Mouse (Mus musculus) gastrocnemius, postnatal 25 days (tissue): ENCODE data around the gene Mdh1. TPM values are rescaled to one million over a fixed set of nuclear protein-coding genes. Genes with fewer than 3 reads are reported as not detected.
"Not testable (repeated sequence)": the region's sequence is repeated elsewhere in the genome, so short reads cannot be mapped to it uniquely, and the experiment has no call there.

ENCODE experiments used
- DNase-seq: peaks from one replicate; pipeline ENCODE4 v3.0.0; 2022
- microRNA-seq, 2 experiments: library from miRNA; unstranded; fragments of <30 nt; microRNA quantifications; one replicate each; pipeline ENCODE4 v1.2.0; 2021; ENCODE audit warnings: borderline replicate concordance in 2 of 2
- total RNA-seq, 2 experiments: library from RNA; stranded (reverse); gene quantifications; 1 replicate in 1 of 2; 2 replicates in 1 of 2; pipeline ENCODE4 v1.2.3; 2021

Gene Mdh1
- total RNA-seq, 2 experiments from 2014 or later = 656 to 719 TPM

DNA sequence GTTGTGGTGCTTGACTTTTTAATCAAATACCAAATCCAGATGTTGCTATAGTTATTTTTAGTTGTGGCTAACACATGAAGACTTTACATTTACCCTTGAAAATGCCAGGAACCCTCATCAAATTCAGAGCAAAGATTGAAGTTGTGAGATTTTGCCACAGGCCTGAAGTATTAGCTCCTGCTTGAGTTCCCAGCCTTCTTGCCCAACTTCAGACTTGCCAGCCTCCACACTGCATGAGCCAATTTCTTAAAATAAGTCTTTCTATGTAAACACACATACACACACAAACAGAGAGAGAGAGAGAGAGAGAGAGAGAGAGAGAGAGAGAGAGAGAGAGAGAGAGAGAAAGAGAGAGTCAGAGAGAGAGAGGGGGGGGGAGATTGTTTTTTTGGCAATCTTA, 26.2 kb downstream of the Mdh1 start:
- no peak for DNase-seq

- DNase-seq = no peak
These were observed 27.1 kb downstream of the Mdh1 start for GRCm38 (mm10) chr11:21545021-21545420.

DNA sequence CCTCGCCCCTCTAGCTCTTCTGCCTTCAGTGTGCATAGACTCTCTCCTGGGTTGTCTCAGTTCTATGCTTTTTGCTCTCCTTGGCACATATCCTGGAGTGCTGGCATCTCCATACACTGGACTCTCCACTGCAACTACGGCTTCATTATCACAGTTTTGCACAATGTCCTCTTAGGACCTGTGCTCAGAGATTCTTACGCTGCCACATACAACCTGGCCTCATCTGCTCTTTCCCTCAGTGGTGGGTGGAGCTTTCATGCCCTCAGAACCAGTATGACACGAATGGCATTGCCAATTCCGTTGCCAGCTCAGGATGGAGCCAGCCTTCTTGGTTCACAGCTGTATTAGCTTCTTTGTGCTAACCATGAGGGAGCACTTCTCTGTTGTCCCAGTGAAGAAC, 29.4 kb downstream of the Mdh1 start:
- no peak for DNase-seq

DNA sequence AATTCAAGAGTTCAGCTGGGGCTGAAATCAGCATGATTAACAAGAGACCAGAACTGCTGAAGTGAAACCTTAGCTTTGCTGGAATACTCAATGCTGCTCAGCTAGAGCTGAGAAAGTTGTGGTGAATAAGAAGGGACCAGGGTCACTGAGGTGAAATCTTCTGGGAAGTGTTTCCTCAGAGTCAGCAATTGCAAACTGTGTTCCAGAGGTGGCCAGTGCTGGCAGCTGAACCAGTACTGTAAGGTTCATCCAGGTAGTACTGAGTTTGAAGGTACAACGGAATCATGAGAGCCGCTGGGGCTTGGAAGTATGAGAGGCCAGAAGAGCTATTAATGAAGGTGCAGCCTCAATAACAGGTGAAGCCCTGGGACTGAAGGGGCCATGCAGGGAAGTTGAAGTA, 31.5 kb downstream of the Mdh1 start:
- DNase-seq = no peak

- no peak for DNase-seq
These were observed 32.1 kb downstream of the Mdh1 start for GRCm38 (mm10) chr11:21540072-21540471.

- not testable (repeated sequence) for DNase-seq
These were observed 41.3 kb downstream of the Mdh1 start for GRCm38 (mm10) chr11:21530856-21531255.

- no peak for DNase-seq
These were observed 43.3 kb downstream of the Mdh1 start for GRCm38 (mm10) chr11:21528676-21529394.

DNA sequence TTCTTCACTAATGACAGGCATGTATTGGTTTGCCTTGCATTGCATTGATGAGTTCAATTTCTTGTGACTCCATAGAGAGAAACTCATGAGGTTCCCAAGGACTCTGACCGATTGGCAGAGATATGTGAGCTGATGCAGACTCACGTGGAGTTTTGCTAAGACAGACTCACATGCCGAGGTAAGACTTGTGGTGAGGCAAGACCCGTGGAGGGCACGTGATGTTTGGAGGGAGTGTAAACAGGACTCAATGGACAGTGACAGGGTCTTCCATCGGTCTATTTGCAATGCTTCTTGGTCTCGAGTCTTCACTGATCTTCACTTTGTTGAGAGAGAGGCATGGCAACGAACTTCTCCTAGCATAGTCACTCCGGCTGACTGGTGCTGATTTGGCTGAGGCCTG, 54.4 kb downstream of the Mdh1 start:
- DNase-seq = no peak

GRCm38 (mm10) chr11:21516396-21516795, 55.8 kb downstream of the Mdh1 start:
- not testable (repeated sequence) for DNase-seq

DNA sequence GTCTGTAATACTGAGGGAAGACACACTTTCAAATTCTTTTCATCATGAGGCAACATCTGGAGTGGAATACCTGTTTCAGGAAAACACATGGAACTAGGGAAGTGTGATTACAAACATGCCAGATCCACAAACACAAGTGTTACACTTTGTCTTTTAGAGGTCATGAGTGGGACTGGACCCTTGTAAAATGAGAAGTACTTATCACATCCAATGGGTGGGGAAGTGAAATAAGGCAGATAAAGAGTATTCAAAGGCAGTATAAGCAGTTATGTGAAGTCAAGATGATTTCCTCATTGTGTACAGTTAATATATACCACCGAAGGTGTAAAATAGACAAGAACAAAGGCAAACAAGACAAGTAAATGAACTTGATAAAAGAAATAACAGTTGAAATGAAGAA, 61.6 kb downstream of the Mdh1 start:
- not testable (repeated sequence) for DNase-seq

GRCm38 (mm10) chr11:21508713-21509112, 63.5 kb downstream of the Mdh1 start:
- DNase-seq = not testable (repeated sequence)

DNA sequence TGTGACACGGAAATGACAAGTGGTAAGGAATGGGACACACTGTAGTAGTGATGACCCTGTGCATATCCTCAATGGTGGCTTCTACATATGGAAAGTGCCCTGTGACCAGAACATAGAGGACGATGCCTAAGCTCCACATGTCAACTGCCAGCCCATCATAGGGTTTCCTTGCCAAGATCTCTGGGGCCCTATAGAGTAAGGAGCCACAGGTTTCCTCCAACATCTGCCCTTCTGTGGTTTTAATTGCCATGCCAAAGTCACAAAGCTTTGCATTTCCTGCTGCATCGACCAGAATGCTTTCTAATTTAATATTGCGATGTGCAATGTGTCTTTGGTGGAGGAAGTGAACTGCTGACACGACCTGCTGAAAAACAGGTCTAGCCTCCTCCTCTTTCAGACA, 65.1 kb downstream of the Mdh1 start:
- not testable (repeated sequence) for DNase-seq

Small RNA genes lying within 50 kb of the gene (microRNA-seq; reads per million reads assigned to microRNA genes)
- gene Gm22990 = 0 reads per million in 2 experiments

Other genes with a start within 250 kb of the Mdh1 start
- gene Ugp2, start 201.2 kb downstream of the Mdh1 start, total RNA-seq = 100 to 1,000 TPM; 358 to 461 TPM
- gene Wdpcp, start 132 bp downstream of the Mdh1 start, total RNA-seq = 1 to 10 TPM; 2.7 to 2.8 TPM